Mouse (Mus musculus) neural tube, embryonic 15.5 days (tissue): ENCODE measurements around the gene Arhgap32. TPM values are rescaled to one million over a fixed set of nuclear protein-coding genes. Genes with fewer than 3 reads are reported as not detected.
A peak's percentile ranks its signal among the peaks of the same experiment; 100 is the strongest.
"Not testable (repeated sequence)": the region's sequence is repeated elsewhere in the genome, so short reads cannot be mapped to it uniquely, and the experiment has no call there.

Experiments
- ATAC-seq: fragments of 200-750 bp; cut with Nextera tagmentation; 2 replicates; pipeline ENCODE4 v1.8.0; 2017; ENCODE audit warnings: mild to moderate bottlenecking, moderate TSS enrichment, moderate library complexity; ENCODE audit not compliant: low FRiP score
- H3K27ac ChIP-seq: fragments of 300-500 bp; sonication (generic); replicated peaks from 2 replicates; pipeline ENCODE4 v1.5.1; 2015; ENCODE audit warnings: mild to moderate bottlenecking, inconsistent platforms
- H3K27me3 ChIP-seq: fragments of 300-500 bp; sonication (generic); replicated peaks from 2 replicates; pipeline ENCODE4 v1.6.1; 2015; ENCODE audit warnings: inconsistent platforms
- H3K36me3 ChIP-seq: fragments of 300-500 bp; sonication (generic); 2 replicates; pipeline ENCODE4 v1.6.1; 2015; ENCODE audit warnings: inconsistent platforms
- H3K4me1 ChIP-seq: fragments of 300-500 bp; sonication (generic); 2 replicates; pipeline ENCODE4 v1.6.1; 2015; ENCODE audit warnings: inconsistent platforms
- H3K4me2 ChIP-seq: fragments of 300-500 bp; sonication (generic); 2 replicates; pipeline ENCODE4 v1.6.1; 2015; ENCODE audit warnings: inconsistent platforms, mild to moderate bottlenecking, moderate library complexity
- H3K4me3 ChIP-seq: fragments of 300-500 bp; sonication (generic); replicated peaks from 2 replicates; pipeline ENCODE4 v1.5.1; 2015; ENCODE audit warnings: mild to moderate bottlenecking, inconsistent platforms
- H3K9ac ChIP-seq: fragments of 300-500 bp; sonication (generic); replicated peaks from 2 replicates; pipeline ENCODE4 v1.6.1; 2015; ENCODE audit warnings: mild to moderate bottlenecking, inconsistent platforms
- H3K9me3 ChIP-seq: fragments of 300-500 bp; sonication (generic); replicated peaks from 2 replicates; pipeline ENCODE4 v1.6.1; 2016; ENCODE audit warnings: inconsistent platforms
- WGBS: fragments of 180-500 bp; shearing (Covaris S2); methylation state at CpG from one replicate; pipeline ENCODE4 v1.1.7; 2015; ENCODE audit warnings: mixed read lengths; 5-methylcytosine and 5-hydroxymethylcytosine counted together
- polyA plus RNA-seq: library from polyadenylated mRNA; unstranded; fragments of >200 nt; fragmentation: Nextera tagmentation; extraction: Ambion mirVana; gene quantifications from 2 replicates; pipeline ENCODE4 v1.2.1, GENCODE M21; 2015

The Arhgap32 gene
- polyA plus RNA-seq, 1 experiment from 2014 or later: 8.7 TPM

GRCm38 (mm10) chr9:32159724-32160123 is 43.8 kb downstream of the Arhgap32 start:
- ATAC-seq: no peak
- Histone ChIP-seq H3K4me2 (no peak overlapping the region), H3K27ac (no peak overlapping the region), H3K9ac (no peak overlapping the region), H3K27me3 (no peaks in the 10 kb centered on the region), H3K9me3 (no peaks in the 10 kb centered on the region), H3K4me1 (no peaks in the 10 kb centered on the region; the same call in 1 of the 2 replicates), H3K4me3 (no peak overlapping the region), H3K36me3 (no peaks in the 10 kb centered on the region)
- WGBS: 85% methylated on average over 3 of the region's 3 CpGs

GRCm38 (mm10) chr9:32162792-32163191 is 46.9 kb downstream of the Arhgap32 start:
- 89% methylated on average over 2 of the region's 2 CpGs for WGBS
- no peak for ATAC-seq
- Histone ChIP-seq H3K27ac (no peak overlapping the region), H3K27me3 (no peaks in the 10 kb centered on the region), H3K9ac (no peak overlapping the region), H3K4me2 (no peak overlapping the region), H3K4me3 (no peak overlapping the region), H3K36me3 (no peaks in the 10 kb centered on the region), H3K4me1 (peaks cover under 1% of the 10 kb centered on the region; the same call in 1 of the 2 replicates), H3K9me3 (no peaks in the 10 kb centered on the region)

GRCm38 (mm10) chr9:32163820-32164219 is 47.9 kb downstream of the Arhgap32 start:
- H3K36me3 ChIP-seq, H3K27me3 ChIP-seq, H3K4me1 ChIP-seq, ATAC-seq, H3K4me3 ChIP-seq, H3K4me2 ChIP-seq, H3K27ac ChIP-seq, H3K9me3 ChIP-seq, H3K9ac ChIP-seq: not testable (repeated sequence)
- 75% methylated on average over 6 of the region's 6 CpGs for WGBS

- WGBS: 89% methylated on average over 5 of the region's 5 CpGs
- ATAC-seq: no peak
These were observed 52.7 kb downstream of the Arhgap32 start for GRCm38 (mm10) chr9:32168546-32169137.

GRCm38 (mm10) chr9:32170713-32171112 is 54.8 kb downstream of the Arhgap32 start:
- WGBS: 84% methylated on average over 8 of the region's 8 CpGs
- no peak overlapping the region for H3K9ac ChIP-seq
- no peak for ATAC-seq
- H3K27me3 ChIP-seq: no peaks in the 10 kb centered on the region
- no peak overlapping the region for H3K4me3 ChIP-seq
- no peak overlapping the region for H3K27ac ChIP-seq
- no peak overlapping the region for H3K4me2 ChIP-seq
- H3K36me3 ChIP-seq: no peaks in the 10 kb centered on the region; the same call in 1 of the 2 replicates
- H3K4me1 ChIP-seq: peaks cover 5% of the 10 kb centered on the region; the same call in 1 of the 2 replicates
- no peaks in the 10 kb centered on the region for H3K9me3 ChIP-seq

More at GRCm38 (mm10) chr9:32168546-32169137, 52.7 kb downstream of the Arhgap32 start:
- Histone ChIP-seq H3K4me2 (no peak overlapping the region), H3K27ac (no peak overlapping the region), H3K4me1 (peaks cover 5% of the 10 kb centered on the region; the same call in 1 of the 2 replicates), H3K36me3 (no peaks in the 10 kb centered on the region; the same call in 1 of the 2 replicates), H3K9me3 (no peaks in the 10 kb centered on the region), H3K27me3 (no peaks in the 10 kb centered on the region), H3K9ac (no peak overlapping the region), H3K4me3 (no peak overlapping the region)

- H3K9me3 ChIP-seq: no peaks in the 10 kb centered on the region
- H3K27ac ChIP-seq: no peak overlapping the region
- no peaks in the 10 kb centered on the region for H3K27me3 ChIP-seq
- H3K4me1 ChIP-seq: peaks cover 10% of the 10 kb centered on the region
- 40% methylated on average over 4 of the region's 4 CpGs for WGBS
- H3K9ac ChIP-seq: no peak overlapping the region
- ATAC-seq: peak; percentile 70; the same call in 1 of the 2 replicates
- no peaks in the 10 kb centered on the region for H3K36me3 ChIP-seq
- no peak overlapping the region for H3K4me2 ChIP-seq
- no peak overlapping the region for H3K4me3 ChIP-seq
These were observed 60.7 kb downstream of the Arhgap32 start for GRCm38 (mm10) chr9:32176612-32177011.

GRCm38 (mm10) chr9:32181170-32181569 is 65.2 kb downstream of the Arhgap32 start:
- no peaks in the 10 kb centered on the region for H3K27me3 ChIP-seq
- H3K27ac ChIP-seq: no peak overlapping the region
- H3K4me2 ChIP-seq: no peak overlapping the region
- peaks cover 24% of the 10 kb centered on the region for H3K36me3 ChIP-seq
- ATAC-seq: no peak
- whole genome bisulfite sequencing: 48% methylated on average over 2 of the region's 2 CpGs
- H3K9ac ChIP-seq: no peak overlapping the region
- H3K9me3 ChIP-seq: no peaks in the 10 kb centered on the region
- peaks cover 14% of the 10 kb centered on the region for H3K4me1 ChIP-seq
- no peak overlapping the region for H3K4me3 ChIP-seq

- no peak overlapping the region for H3K4me3 ChIP-seq
- H3K27ac ChIP-seq: no peak overlapping the region
- peaks cover 4% of the 10 kb centered on the region; the same call in 1 of the 2 replicates for H3K4me1 ChIP-seq
- ATAC-seq: no peak
- no peak overlapping the region for H3K9ac ChIP-seq
- no peaks in the 10 kb centered on the region for H3K9me3 ChIP-seq
- H3K27me3 ChIP-seq: no peaks in the 10 kb centered on the region
- WGBS: 92% methylated on average over 2 of the region's 2 CpGs
- H3K36me3 ChIP-seq: peaks cover 28% of the 10 kb centered on the region
- H3K4me2 ChIP-seq: no peak overlapping the region
These were observed 70.6 kb downstream of the Arhgap32 start for GRCm38 (mm10) chr9:32186489-32186888.

- no peak overlapping the region for H3K27ac ChIP-seq
- no peaks in the 10 kb centered on the region for H3K4me1 ChIP-seq
- peaks cover 12% of the 10 kb centered on the region for H3K36me3 ChIP-seq
- 27% methylated on average over 5 of the region's 5 CpGs for WGBS
- no peaks in the 10 kb centered on the region for H3K9me3 ChIP-seq
- no peak overlapping the region for H3K4me3 ChIP-seq
- ATAC-seq: no peak
- H3K9ac ChIP-seq: no peak overlapping the region
- H3K4me2 ChIP-seq: no peak overlapping the region
- H3K27me3 ChIP-seq: no peaks in the 10 kb centered on the region
These were observed 76.5 kb downstream of the Arhgap32 start for GRCm38 (mm10) chr9:32192295-32193073.

- no peak overlapping the region for H3K4me3 ChIP-seq
- H3K9ac ChIP-seq: no peak overlapping the region
- H3K27ac ChIP-seq: no peak overlapping the region
- no peak for ATAC-seq
- 69% methylated on average over 7 of the region's 7 CpGs for WGBS
- no peaks in the 10 kb centered on the region for H3K36me3 ChIP-seq
- no peaks in the 10 kb centered on the region for H3K4me1 ChIP-seq
- no peaks in the 10 kb centered on the region for H3K27me3 ChIP-seq
- H3K9me3 ChIP-seq: no peaks in the 10 kb centered on the region
- no peak overlapping the region for H3K4me2 ChIP-seq
These were observed 88.6 kb downstream of the Arhgap32 start for GRCm38 (mm10) chr9:32204450-32204990.

GRCm38 (mm10) chr9:32207133-32207532 is 91.2 kb downstream of the Arhgap32 start:
- Histone ChIP-seq H3K27me3 (no peaks in the 10 kb centered on the region), H3K9ac (no peak overlapping the region), H3K4me3 (no peak overlapping the region), H3K9me3 (no peaks in the 10 kb centered on the region), H3K4me2 (no peak overlapping the region), H3K4me1 (no peaks in the 10 kb centered on the region), H3K27ac (no peak overlapping the region), H3K36me3 (0 out of 2 replicates have a peak, but pooled peaks cover 3% of the 10 kb centered on the region)
- WGBS: 92% methylated on average over 8 of the region's 8 CpGs
- no peak for ATAC-seq

- ATAC-seq: no peak
- WGBS: 78% methylated on average over 5 of the region's 5 CpGs
- H3K4me1 ChIP-seq: no peaks in the 10 kb centered on the region
- H3K36me3 ChIP-seq: 0 out of 2 replicates have a peak, but pooled peaks cover 3% of the 10 kb centered on the region
- no peak overlapping the region for H3K4me2 ChIP-seq
- H3K27me3 ChIP-seq: no peaks in the 10 kb centered on the region
- no peak overlapping the region for H3K9ac ChIP-seq
- no peak overlapping the region for H3K4me3 ChIP-seq
- H3K9me3 ChIP-seq: no peaks in the 10 kb centered on the region
- H3K27ac ChIP-seq: no peak overlapping the region
These were observed 92.1 kb downstream of the Arhgap32 start for GRCm38 (mm10) chr9:32208071-32208470.
